Mouse (Mus musculus): ENCODE data around the gene Ano1. TPM values are rescaled to one million over a fixed set of nuclear protein-coding genes. Genes with fewer than 3 reads are reported as not detected.

Ano1 gene
- polyA plus RNA-seq, 1 experiment from 2014 or later, result 9.0 TPM

DNA sequence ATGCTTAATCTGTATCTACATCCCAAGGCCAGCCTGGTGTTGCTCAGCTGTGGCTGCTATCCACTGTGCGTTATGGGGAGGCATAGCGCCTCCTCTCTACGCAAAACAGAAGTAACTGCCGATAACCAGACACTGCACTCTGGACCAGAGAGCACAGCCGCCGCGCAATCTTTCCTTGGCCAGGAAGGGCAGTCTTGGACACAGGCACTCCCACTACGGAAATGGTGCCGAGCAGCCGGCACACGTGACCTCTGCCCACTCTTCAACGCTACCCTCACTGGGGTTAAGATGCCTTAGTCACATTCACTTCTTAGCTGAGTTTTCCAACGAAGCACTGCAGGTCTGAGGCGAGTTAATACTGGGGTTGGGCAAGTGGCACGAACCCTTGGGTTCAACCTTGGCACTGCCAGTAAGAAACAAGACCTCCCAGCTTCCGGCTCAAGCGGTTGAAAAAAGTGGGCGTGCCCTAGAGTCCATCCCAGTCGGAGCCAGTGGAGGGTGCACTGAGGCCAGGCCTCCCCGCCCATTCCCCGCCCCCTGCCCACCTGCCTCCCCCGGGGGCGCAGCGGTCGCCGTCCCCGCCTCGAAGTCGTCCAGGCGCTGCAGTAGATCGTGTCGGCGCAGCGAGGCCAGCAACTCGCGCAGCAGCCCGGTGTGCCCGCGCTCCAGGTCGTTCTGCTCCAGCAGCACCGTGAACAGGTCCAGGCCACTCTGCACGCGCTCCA, 170.1 kb downstream of the Ano1 start:
- Histone ChIP-seq H3K4me3 (ENCODE audit: low read depth, low read length) (peak overlapping the region; percentile 65), H3K4me2 (replicated peaks; ENCODE audit: low read depth) (peak overlapping the region; percentile 71), H3K4me1 (replicated peaks; ENCODE audit: control insufficient read depth, insufficient read depth, low read length) (peaks cover 4% of the 10 kb centered on the region; the same call in 1 of the 2 replicates), H3K27me3 (replicated peaks; ENCODE audit: control insufficient read depth, insufficient read depth, low read length) (no peaks in the 10 kb centered on the region), H3K27ac (ENCODE audit: low read depth, low read length) (peak overlapping the region; percentile 90), H3K9ac (ENCODE audit: low read depth, low read length) (peak overlapping the region; percentile 60), H3K9me3 (ENCODE audit: control insufficient read depth) (no peaks in the 10 kb centered on the region), H3K36me3 (ENCODE audit: control insufficient read depth, insufficient read depth) (peaks cover 24% of the 10 kb centered on the region; the same call in 1 of the 2 replicates)
- WGBS, result under 1% methylated on average over 43 of the region's 43 CpGs
- ATAC-seq, result peak; percentile 90
- TF ChIP-seq CTCF (IDR thresholded peaks at IDR 0.05; ENCODE audit: low read depth), result peak; percentile 92

DNA sequence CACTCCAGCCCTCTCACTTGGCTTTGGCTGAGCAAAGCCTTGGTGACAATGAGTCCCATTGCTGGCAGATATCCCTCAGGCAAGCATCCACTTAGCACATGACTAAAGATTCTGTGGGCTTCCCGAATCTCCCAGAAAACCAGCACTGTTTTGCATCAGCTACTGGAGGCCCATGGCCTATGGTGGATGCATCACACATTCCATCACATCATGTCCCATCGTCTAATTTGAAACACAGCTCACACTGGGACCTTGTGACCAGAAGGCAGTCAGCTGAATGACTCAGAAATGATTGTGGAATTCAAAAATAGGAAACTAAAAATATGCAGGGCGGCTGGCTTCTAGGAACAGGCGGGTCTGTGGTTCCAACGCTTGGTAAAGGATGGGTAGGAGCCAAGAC, 173.9 kb downstream of the Ano1 start:
- Histone ChIP-seq H3K27ac (ENCODE audit: low read depth, low read length) (no peak overlapping the region), H3K4me1 (replicated peaks; ENCODE audit: control insufficient read depth, insufficient read depth, low read length) (peaks cover 4% of the 10 kb centered on the region; the same call in 1 of the 2 replicates), H3K9me3 (ENCODE audit: control insufficient read depth) (no peaks in the 10 kb centered on the region), H3K4me2 (replicated peaks; ENCODE audit: low read depth) (no peak overlapping the region), H3K4me3 (ENCODE audit: low read depth, low read length) (no peak overlapping the region), H3K36me3 (ENCODE audit: control insufficient read depth, insufficient read depth) (peaks cover 24% of the 10 kb centered on the region; the same call in 1 of the 2 replicates), H3K9ac (ENCODE audit: low read depth, low read length) (no peak overlapping the region), H3K27me3 (replicated peaks; ENCODE audit: control insufficient read depth, insufficient read depth, low read length) (no peaks in the 10 kb centered on the region)
- ATAC-seq, result no peak
- no peak for TF ChIP-seq CTCF (IDR thresholded peaks at IDR 0.05; ENCODE audit: low read depth)
- 86% methylated on average over 5 of the region's 5 CpGs for WGBS

DNA sequence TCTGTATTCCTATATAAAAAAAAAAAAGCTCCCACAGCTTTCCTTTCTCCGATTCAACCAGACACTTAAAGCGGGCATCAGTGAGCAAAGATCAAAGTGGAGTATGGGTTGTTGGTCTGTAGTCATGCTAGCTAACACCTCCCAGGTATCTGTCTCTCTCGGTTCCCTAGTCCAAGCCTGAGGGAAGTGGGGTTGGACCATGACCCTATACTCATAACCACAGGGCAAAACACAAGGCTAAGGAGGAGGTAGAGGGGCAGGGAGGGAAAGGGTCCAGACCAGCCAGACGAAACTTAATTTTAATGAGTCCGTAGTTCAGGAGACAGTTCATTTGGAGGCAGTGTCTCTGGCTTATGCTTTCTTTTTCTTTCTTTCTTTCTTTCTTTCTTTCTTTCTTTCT, 179.5 kb downstream of the Ano1 start:
- ATAC-seq, result no peak
- Histone ChIP-seq H3K27ac (ENCODE audit: low read depth, low read length) (no peak overlapping the region), H3K9ac (ENCODE audit: low read depth, low read length) (no peak overlapping the region), H3K36me3 (ENCODE audit: control insufficient read depth, insufficient read depth) (no peaks in the 10 kb centered on the region), H3K4me2 (replicated peaks; ENCODE audit: low read depth) (no peak overlapping the region), H3K9me3 (ENCODE audit: control insufficient read depth) (no peaks in the 10 kb centered on the region), H3K4me1 (replicated peaks; ENCODE audit: control insufficient read depth, insufficient read depth, low read length) (no peaks in the 10 kb centered on the region), H3K4me3 (ENCODE audit: low read depth, low read length) (no peak overlapping the region), H3K27me3 (replicated peaks; ENCODE audit: control insufficient read depth, insufficient read depth, low read length) (no peaks in the 10 kb centered on the region)
- no peak for TF ChIP-seq CTCF (IDR thresholded peaks at IDR 0.05; ENCODE audit: low read depth)
- 67% methylated on average over 5 of the region's 5 CpGs for WGBS

DNA sequence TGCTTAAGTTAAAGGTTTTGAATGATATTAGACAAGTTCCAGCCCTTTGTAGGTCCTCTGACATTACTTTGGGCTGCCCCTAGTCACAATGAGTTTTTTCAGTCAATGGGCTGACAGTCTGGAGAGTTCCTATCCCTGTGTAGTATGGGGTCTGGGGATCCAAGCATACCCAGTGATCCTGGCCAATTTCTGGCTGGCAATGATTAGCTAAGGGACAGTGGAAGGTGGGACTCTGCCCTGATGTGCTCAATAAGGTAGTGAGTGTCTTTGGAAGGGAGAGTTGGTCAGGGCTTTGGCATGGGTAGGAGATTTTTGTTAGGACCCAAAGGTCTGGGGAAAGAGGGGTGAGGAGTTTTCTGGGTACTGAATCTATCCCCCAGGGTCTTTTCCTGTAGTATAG, 180.2 kb downstream of the Ano1 start:
- TF ChIP-seq CTCF (IDR thresholded peaks at IDR 0.05; ENCODE audit: low read depth), result no peak
- no peak overlapping the region for H3K9ac ChIP-seq (ENCODE audit: low read depth, low read length)
- no peak for ATAC-seq
- no peaks in the 10 kb centered on the region for H3K9me3 ChIP-seq (ENCODE audit: control insufficient read depth)
- no peaks in the 10 kb centered on the region for H3K4me1 ChIP-seq (replicated peaks; ENCODE audit: control insufficient read depth, insufficient read depth, low read length)
- H3K27me3 ChIP-seq (replicated peaks; ENCODE audit: control insufficient read depth, insufficient read depth, low read length), result no peaks in the 10 kb centered on the region
- no peak overlapping the region for H3K4me3 ChIP-seq (ENCODE audit: low read depth, low read length)
- H3K36me3 ChIP-seq (ENCODE audit: control insufficient read depth, insufficient read depth), result no peaks in the 10 kb centered on the region
- H3K27ac ChIP-seq (ENCODE audit: low read depth, low read length), result no peak overlapping the region
- no peak overlapping the region for H3K4me2 ChIP-seq (replicated peaks; ENCODE audit: low read depth)

DNA sequence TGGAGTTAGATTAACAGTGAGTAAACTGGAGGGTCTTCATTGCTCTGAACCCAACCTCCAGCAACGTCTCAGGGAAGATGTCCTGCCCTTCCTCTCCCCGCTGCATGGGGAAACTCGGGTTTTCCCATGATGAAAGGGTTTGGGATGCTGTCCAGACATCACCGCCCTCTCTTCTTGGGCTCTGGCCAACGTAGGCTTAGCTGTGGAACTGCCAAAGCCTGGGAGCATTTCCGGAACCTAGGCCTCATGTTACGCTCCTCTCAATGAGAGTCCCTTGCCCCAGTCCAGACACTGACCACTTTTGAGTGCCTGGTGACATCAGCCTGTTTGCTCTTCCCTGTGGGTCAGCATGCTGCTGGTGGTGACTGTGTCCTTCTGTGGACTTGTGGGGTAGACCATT, 182.3 kb downstream of the Ano1 start:
- no peaks in the 10 kb centered on the region for H3K9me3 ChIP-seq (ENCODE audit: control insufficient read depth)
- no peak overlapping the region for H3K4me2 ChIP-seq (replicated peaks; ENCODE audit: low read depth)
- H3K27ac ChIP-seq (ENCODE audit: low read depth, low read length), result no peak overlapping the region
- no peaks in the 10 kb centered on the region for H3K4me1 ChIP-seq (replicated peaks; ENCODE audit: control insufficient read depth, insufficient read depth, low read length)
- no peak for TF ChIP-seq CTCF (IDR thresholded peaks at IDR 0.05; ENCODE audit: low read depth)
- H3K36me3 ChIP-seq (ENCODE audit: control insufficient read depth, insufficient read depth), result no peaks in the 10 kb centered on the region
- no peaks in the 10 kb centered on the region for H3K27me3 ChIP-seq (replicated peaks; ENCODE audit: control insufficient read depth, insufficient read depth, low read length)
- ATAC-seq, result no peak
- no peak overlapping the region for H3K4me3 ChIP-seq (ENCODE audit: low read depth, low read length)
- no peak overlapping the region for H3K9ac ChIP-seq (ENCODE audit: low read depth, low read length)
- 57% methylated on average over 7 of the region's 7 CpGs for WGBS

DNA sequence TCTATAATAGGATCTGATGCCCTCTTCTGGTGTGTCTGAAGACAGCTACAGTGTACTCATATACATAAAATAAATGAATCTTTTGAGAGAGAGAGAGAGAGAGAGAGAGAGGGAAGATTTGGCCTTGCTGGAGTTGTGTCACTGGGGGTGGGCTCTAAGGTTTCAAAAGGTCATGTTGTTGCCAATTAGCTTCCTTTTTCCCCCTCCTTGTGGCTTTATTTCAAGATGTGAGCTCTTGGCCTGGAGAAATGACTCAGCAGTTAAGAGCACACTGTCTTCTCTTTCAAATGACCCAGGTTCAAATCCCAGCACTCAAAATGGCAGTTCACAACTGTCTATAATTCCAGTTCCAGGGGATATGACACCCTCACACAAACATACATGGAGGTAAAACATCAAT, 183.7 kb downstream of the Ano1 start:
- TF ChIP-seq CTCF (IDR thresholded peaks at IDR 0.05; ENCODE audit: low read depth), result no peak
- no peaks in the 10 kb centered on the region for H3K4me1 ChIP-seq (replicated peaks; ENCODE audit: control insufficient read depth, insufficient read depth, low read length)
- H3K9ac ChIP-seq (ENCODE audit: low read depth, low read length), result no peak overlapping the region
- no peak overlapping the region for H3K27ac ChIP-seq (ENCODE audit: low read depth, low read length)
- H3K4me2 ChIP-seq (replicated peaks; ENCODE audit: low read depth), result no peak overlapping the region
- no peaks in the 10 kb centered on the region for H3K9me3 ChIP-seq (ENCODE audit: control insufficient read depth)
- no peak for ATAC-seq
- no peak overlapping the region for H3K4me3 ChIP-seq (ENCODE audit: low read depth, low read length)
- no peaks in the 10 kb centered on the region for H3K27me3 ChIP-seq (replicated peaks; ENCODE audit: control insufficient read depth, insufficient read depth, low read length)
- H3K36me3 ChIP-seq (ENCODE audit: control insufficient read depth, insufficient read depth), result no peaks in the 10 kb centered on the region
